Mouse (Mus musculus) cerebellum, adult 2 months (tissue): Measurements from ENCODE around the gene Adamts5.

Source experiments
- CTCF ChIP-seq: fragments of 200-500 bp; IDR thresholded peaks from 2 replicates; pipeline ENCODE4 v1.5.1; 2011; ENCODE audit warnings: low read depth, mild to moderate bottlenecking, control low read depth, low read length, moderate library complexity, borderline replicate concordance; ENCODE audit not compliant: insufficient read depth
- POLR2A ChIP-seq: fragments of 200-500 bp; IDR thresholded peaks from 2 replicates; pipeline ENCODE4 v1.6.1; 2011; ENCODE audit warnings: low read length, control low read depth, borderline replicate concordance; ENCODE audit not compliant: insufficient read depth

DNA sequence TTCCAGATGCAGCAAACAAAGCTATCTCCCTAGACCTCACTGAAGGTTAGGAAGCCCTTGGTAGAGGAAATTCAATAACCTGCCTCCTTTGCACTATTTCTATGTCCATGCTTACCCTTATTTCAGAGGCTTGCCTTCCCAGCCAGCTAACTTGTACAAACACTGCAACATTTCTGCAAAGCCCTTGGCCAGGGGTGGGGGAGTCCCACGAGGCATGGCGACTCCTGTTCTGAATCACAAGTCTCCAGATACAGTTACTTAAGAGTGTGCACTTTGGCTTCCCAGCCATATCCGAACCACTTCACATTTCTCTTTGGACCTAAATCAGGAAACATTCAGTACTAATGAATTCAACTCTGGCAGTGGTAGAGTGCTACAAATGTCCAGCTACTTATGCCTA, 27.5 kb downstream of the Adamts5 start:
- no peak for TF ChIP-seq CTCF
- no peak for TF ChIP-seq POLR2A
